Mouse (Mus musculus): ENCODE data around the gene Tmem201. TPM values are rescaled to one million over a fixed set of nuclear protein-coding genes. Genes with fewer than 3 reads are reported as not detected.

The Tmem201 gene
- polyA plus RNA-seq, 1 experiment from 2014 or later, result 51.1 TPM

DNA sequence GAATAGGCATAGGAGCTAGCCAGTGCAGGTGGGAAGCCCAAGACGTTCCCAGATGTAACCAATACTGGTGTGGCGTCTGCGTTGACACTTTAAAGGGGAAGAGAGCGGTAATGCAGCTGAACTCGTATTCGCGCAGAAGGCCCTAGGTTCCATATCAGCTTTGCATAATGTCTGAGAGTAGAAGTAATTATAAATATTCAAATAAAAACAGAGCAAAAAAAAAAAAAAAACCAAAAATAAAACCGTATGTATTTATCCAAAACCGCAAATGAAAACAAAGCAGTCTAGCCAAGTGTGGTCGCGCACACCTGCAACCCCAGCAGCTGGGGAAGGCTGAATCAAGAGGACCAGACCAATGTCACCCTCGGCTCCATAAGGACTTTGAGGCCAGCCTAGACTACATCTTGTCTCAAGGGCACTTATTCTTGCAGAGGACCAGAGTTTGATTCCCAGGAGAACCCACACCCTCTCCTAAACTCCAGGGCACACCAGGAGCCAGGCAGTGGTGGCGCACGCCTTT, 4.2 kb upstream of the Tmem201 start:
- Histone ChIP-seq H3K9ac (no peak overlapping the region), H3K27ac (no peak overlapping the region), H3K4me1 (peaks cover 7% of the 10 kb centered on the region), H3K36me3 (replicated peaks) (peaks cover 10% of the 10 kb centered on the region; the same call in 1 of the 2 replicates), H3K4me3 (no peak overlapping the region), H3K9me3 (no peaks in the 10 kb centered on the region), H3K27me3 (replicated peaks) (no peaks in the 10 kb centered on the region), H3K4me2 (no peak overlapping the region)
- ATAC-seq (replicated peaks), result no peak
- WGBS, result 94% methylated on average over 14 of the region's 14 CpGs

DNA sequence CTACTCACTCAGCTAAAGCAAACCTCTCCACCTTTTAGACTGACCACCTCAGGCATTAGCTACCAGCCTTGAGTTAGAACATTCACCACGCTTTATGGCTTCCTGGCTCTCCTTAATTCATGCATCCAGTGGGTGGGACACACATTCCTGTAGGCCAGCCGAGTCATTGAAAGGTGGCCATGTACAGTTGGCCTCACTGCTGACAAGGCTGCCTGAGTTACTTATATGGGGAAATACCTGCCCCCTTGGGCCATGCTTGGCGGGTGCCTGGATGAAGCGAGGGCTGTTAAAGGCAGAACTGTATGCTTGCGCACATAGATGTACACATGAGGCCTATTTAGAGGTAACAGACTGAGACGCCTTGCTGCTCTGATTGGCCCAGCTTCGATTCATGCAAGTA, 2.5 kb upstream of the Tmem201 start:
- H3K4me3 ChIP-seq, result no peak overlapping the region
- WGBS, result 92% methylated on average over 7 of the region's 7 CpGs

DNA sequence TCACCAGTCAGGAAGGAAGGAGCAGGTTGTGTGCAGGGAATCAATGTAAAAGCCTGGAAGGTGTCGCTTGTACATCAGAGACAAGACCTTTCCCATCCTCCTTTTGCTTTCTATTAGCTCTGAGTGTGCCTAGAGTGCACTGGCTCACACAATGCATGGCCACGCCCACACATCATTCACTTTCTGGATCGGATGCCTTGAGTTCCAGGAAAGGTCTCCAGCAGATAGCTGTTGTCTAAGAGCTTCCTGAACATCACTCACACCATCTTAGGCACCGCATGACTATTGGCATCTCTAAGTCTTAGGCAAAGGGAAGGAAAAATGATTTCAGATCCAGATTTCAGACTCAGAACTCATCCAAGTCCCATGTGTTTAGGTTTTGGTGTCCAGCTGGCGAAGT, 1.6 kb upstream of the Tmem201 start:
- Histone ChIP-seq H3K9ac (no peak overlapping the region), H3K4me1 (peaks cover 33% of the 10 kb centered on the region), H3K36me3 (replicated peaks) (peaks cover 6% of the 10 kb centered on the region; the same call in 1 of the 2 replicates), H3K4me2 (no peak overlapping the region), H3K27me3 (replicated peaks) (no peaks in the 10 kb centered on the region), H3K4me3 (no peak overlapping the region), H3K27ac (no peak overlapping the region), H3K9me3 (no peaks in the 10 kb centered on the region)
- 88% methylated on average over 5 of the region's 5 CpGs for WGBS
- ATAC-seq (replicated peaks), result no peak

More for the DNA sequence above, 2.5 kb upstream of the Tmem201 start:
- Histone ChIP-seq H3K4me2 (no peak overlapping the region), H3K27ac (no peak overlapping the region), H3K36me3 (replicated peaks) (peaks cover 6% of the 10 kb centered on the region; the same call in 1 of the 2 replicates), H3K9ac (no peak overlapping the region), H3K9me3 (no peaks in the 10 kb centered on the region), H3K4me1 (peaks cover 25% of the 10 kb centered on the region), H3K27me3 (replicated peaks) (no peaks in the 10 kb centered on the region)
- ATAC-seq (replicated peaks), result no peak

DNA sequence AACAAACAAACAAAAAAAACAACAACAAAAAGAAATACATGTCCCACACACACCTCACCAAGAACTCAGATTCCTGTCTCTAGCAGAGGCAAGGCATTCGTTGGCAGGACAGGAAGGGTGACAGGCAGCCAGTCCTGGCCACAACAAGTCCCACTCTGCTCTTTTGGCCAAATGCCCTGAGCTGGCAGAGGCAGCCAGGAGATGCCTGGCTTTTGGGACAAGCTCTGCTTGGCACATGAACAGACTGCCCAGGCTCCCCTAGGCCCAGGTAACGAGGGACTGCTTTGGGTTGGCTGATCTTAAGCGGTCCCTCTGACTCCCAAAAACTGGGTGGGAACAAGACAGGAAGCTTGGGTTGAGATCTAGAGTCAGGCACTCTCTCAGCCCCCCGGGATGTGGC, 1.3 kb downstream of the Tmem201 start:
- Histone ChIP-seq H3K27ac (no peak overlapping the region), H3K27me3 (replicated peaks) (no peaks in the 10 kb centered on the region), H3K9me3 (no peaks in the 10 kb centered on the region), H3K4me3 (peak overlapping the region; percentile 91), H3K9ac (peak overlapping the region; percentile 86), H3K4me2 (peak overlapping the region; percentile 91), H3K4me1 (peaks cover 55% of the 10 kb centered on the region), H3K36me3 (replicated peaks) (peaks cover 4% of the 10 kb centered on the region; the same call in 1 of the 2 replicates)
- 46% methylated on average over 4 of the region's 4 CpGs for WGBS
- no peak for ATAC-seq (replicated peaks)

DNA sequence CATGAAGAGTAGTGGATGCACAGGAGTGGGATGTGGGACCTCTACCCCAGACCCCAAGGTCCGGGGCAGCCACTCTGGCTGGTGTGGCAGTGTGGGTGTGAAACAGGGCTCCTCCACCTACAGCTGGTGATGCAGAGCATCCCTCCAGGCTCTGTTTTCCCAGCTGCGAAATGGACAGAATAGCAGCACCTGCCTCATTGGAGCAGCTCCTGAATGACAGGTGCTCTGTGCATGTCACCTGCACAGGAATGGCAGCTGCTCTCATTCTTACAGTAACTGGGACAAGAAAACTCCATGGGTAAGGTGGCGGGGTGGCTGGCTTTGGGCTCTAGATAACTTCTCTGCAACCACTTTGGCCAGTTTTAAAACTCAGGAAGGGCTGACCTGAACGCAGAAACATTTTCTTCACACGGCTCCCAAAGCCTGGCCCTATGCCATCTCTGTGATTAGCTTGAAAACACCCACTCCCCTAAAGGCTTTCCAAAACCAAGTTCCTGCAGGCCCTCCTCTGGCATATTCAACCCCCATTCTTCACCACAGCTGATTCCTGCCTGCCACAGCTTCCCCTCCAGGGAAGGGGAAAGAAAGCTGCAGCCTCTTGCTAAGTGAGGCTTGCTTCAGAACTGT, 2.1 kb downstream of the Tmem201 start:
- Histone ChIP-seq H3K4me2 (peak overlapping the region; percentile 91), H3K27me3 (replicated peaks) (no peaks in the 10 kb centered on the region), H3K27ac (no peak overlapping the region), H3K9ac (0 out of 2 replicates have a peak overlapping the region, but pooled peaks have one; percentile 14), H3K4me3 (no peak overlapping the region), H3K4me1 (peaks cover 55% of the 10 kb centered on the region), H3K36me3 (replicated peaks) (no peaks in the 10 kb centered on the region), H3K9me3 (no peaks in the 10 kb centered on the region)
- 74% methylated on average over 5 of the region's 5 CpGs for WGBS
- ATAC-seq (replicated peaks), result no peak

DNA sequence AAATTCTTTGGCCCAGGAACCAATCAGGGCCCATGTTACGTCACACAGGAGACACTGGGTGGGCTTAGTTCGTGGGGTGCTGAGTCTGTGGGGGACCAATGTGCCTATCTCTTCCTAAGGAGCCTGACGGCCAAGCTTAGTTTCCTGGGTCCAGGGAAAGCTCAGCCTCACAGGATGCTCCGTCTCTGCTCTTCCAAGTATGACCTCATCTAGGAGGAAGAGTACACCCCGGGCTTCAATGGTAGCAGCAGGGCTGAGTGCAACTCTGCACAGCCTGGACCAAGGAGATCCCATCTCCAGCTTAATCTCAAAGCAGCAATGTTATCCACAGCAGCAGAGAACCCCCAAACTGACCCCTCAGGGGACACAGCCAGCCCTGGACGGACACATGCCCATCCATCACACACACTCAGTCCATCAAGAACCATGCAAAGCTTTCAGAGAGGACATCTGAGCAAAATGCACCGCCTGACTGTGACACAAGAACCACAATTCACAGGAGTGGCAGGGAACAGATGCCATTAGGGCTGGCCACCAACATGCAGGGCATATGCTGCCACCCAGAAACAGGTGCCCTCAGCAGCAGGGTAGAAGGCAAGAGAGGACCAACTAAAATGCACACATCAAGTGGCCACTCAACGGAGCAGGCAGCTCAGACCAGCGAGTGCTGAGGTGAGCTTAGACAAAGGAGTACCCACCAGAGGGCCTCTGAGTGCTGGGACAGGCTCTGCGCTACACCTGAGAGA, 2.9 kb downstream of the Tmem201 start:
- no peaks in the 10 kb centered on the region for H3K9me3 ChIP-seq
- peak overlapping the region; percentile 91 for H3K4me2 ChIP-seq
- no peaks in the 10 kb centered on the region; the same call in 1 of the 2 replicates for H3K36me3 ChIP-seq (replicated peaks)
- 78% methylated on average over 10 of the region's 10 CpGs for WGBS
- peaks cover 55% of the 10 kb centered on the region for H3K4me1 ChIP-seq
- ATAC-seq (replicated peaks), result no peak
- H3K27ac ChIP-seq, result no peak overlapping the region
- no peaks in the 10 kb centered on the region for H3K27me3 ChIP-seq (replicated peaks)
- no peak overlapping the region for H3K4me3 ChIP-seq
- 0 out of 2 replicates have a peak overlapping the region, but pooled peaks have one; percentile 14 for H3K9ac ChIP-seq

DNA sequence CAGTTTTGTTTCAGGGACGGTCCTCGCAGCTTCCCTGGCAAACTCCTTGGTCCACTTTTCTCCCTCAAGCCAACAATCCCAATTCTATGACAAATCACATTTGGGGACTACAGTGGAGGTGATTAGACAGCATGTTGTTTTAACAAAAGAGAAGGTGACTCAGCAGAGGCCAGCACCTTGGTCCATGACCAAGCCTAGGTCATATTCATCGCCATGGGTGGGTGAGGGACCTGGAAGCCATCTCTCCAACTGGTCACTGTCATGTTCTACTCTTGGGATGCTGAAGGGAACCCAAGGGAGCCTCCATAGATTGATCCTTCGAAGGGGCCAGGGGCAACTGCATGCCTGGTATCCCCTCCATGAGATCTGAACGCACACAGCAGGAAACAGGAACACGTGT, 3.6 kb downstream of the Tmem201 start:
- peak overlapping the region; percentile 63 for H3K27ac ChIP-seq
- H3K4me2 ChIP-seq, result peak overlapping the region; percentile 28
- H3K4me3 ChIP-seq, result no peak overlapping the region
- peaks cover 2% of the 10 kb centered on the region; the same call in 1 of the 2 replicates for H3K36me3 ChIP-seq (replicated peaks)
- peaks cover 55% of the 10 kb centered on the region for H3K4me1 ChIP-seq
- H3K27me3 ChIP-seq (replicated peaks), result no peaks in the 10 kb centered on the region
- peak overlapping the region; percentile 22; the same call in 1 of the 2 replicates for H3K9ac ChIP-seq
- no peak for ATAC-seq (replicated peaks)
- 91% methylated on average over 6 of the region's 6 CpGs for WGBS
- no peaks in the 10 kb centered on the region for H3K9me3 ChIP-seq

DNA sequence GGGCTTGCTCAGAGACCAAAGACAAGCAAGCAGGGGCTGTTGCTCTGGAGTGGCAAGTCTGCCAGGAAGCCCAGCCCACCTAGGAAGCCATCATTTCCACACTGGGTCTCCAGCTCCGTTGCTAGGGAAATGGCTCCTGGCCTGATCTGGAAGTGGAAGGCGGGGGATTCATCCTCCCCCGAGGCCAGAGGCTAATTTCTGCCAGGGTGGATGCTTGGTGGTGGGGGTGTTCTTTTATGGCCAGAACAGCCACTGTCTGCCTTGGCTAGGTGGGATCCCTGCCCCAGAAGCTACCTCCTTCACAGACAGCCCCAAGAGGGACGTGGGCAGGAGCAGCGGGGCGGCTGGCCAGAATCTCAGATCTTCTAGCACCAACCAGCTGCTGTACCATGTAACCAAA, 4.1 kb downstream of the Tmem201 start:
- peaks cover 55% of the 10 kb centered on the region for H3K4me1 ChIP-seq

DNA sequence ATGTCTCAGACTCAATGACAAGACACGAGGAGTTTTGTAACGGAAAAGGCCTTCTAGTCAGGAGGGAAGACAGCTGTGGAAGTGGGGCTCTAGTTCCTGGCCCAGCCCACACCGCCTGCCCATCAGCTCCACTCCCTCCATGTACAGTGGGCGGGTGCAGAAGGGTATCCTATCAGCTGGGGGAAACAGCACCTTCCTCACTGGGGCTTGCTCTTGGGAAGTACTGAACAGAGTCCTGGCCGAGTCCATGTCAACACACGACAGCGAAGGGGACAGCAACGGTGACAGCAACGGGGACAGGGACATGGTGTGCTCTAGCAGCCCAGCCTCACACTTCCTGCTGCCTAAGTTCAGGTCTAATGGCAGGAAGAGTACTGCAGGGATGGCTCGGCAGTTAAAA, 5.0 kb downstream of the Tmem201 start:
- H3K9me3 ChIP-seq, result no peaks in the 10 kb centered on the region
- H3K27me3 ChIP-seq (replicated peaks), result no peaks in the 10 kb centered on the region
- peaks cover 10% of the 10 kb centered on the region; the same call in 1 of the 2 replicates for H3K36me3 ChIP-seq (replicated peaks)
- no peak overlapping the region for H3K4me2 ChIP-seq
- H3K4me3 ChIP-seq, result no peak overlapping the region
- peaks cover 50% of the 10 kb centered on the region for H3K4me1 ChIP-seq
- H3K27ac ChIP-seq, result no peak overlapping the region
- ATAC-seq (replicated peaks), result no peak
- 77% methylated on average over 10 of the region's 10 CpGs for WGBS
- H3K9ac ChIP-seq, result no peak overlapping the region

More for the DNA sequence above, 4.1 kb downstream of the Tmem201 start:
- H3K27me3 ChIP-seq (replicated peaks), result no peaks in the 10 kb centered on the region
- peak overlapping the region; percentile 28 for H3K4me2 ChIP-seq
- 31% methylated on average over 6 of the region's 6 CpGs for WGBS
- H3K36me3 ChIP-seq (replicated peaks), result peaks cover 7% of the 10 kb centered on the region; the same call in 1 of the 2 replicates
- peak overlapping the region; percentile 22; the same call in 1 of the 2 replicates for H3K9ac ChIP-seq
- ATAC-seq (replicated peaks), result no peak
- H3K9me3 ChIP-seq, result no peaks in the 10 kb centered on the region
- H3K27ac ChIP-seq, result peak overlapping the region; percentile 63
- peak overlapping the region; percentile 2; the same call in 1 of the 2 replicates for H3K4me3 ChIP-seq

DNA sequence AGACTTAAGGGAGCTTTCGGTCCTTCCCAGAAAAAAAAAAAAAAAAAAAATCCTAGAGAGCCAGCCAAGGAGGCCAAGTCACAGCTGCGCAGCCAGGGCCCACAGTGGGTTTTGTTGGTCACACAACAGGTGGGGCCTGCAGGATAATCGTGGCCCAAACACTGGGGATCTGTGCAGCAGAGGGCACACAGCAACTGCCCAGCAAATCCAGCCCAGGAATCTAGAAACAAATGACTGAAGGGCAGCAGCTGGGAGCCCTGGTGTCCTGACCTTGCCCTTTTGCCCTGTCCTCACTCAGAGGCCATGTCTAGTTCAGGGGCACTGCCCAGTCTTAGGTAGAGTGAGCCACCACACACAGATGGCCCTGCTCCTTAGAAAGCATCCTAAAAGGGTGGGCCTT, 5.5 kb downstream of the Tmem201 start:
- no peak overlapping the region for H3K4me2 ChIP-seq
- H3K9me3 ChIP-seq, result no peaks in the 10 kb centered on the region
- no peak overlapping the region for H3K4me3 ChIP-seq
- H3K4me1 ChIP-seq, result peaks cover 50% of the 10 kb centered on the region
- 89% methylated on average over 3 of the region's 3 CpGs for WGBS
- H3K27ac ChIP-seq, result no peak overlapping the region
- H3K27me3 ChIP-seq (replicated peaks), result no peaks in the 10 kb centered on the region
- H3K9ac ChIP-seq, result no peak overlapping the region
- ATAC-seq (replicated peaks), result no peak
- peaks cover 14% of the 10 kb centered on the region; the same call in 1 of the 2 replicates for H3K36me3 ChIP-seq (replicated peaks)

DNA sequence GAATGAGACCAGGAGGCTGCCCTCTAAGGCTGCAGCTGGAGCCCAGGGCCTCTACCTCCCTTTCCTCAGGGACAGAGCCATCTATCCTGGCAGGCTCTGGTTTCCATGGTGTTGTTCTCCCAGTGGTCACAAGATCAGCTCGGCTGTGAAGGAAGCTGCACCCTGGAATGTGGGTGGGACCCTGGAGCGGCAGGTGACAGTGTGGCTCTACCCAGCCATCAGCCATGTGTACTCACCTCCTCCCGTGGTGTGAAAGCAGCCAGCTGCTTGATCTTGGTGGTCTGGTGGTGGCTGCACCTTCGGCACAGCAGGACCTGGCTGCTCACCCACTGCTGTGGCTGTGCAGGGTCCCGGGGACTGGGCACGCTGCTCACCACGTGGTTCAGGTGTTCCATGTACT, 7.0 kb downstream of the Tmem201 start:
- Histone ChIP-seq H3K9ac (no peak overlapping the region), H3K4me2 (no peak overlapping the region), H3K4me3 (no peak overlapping the region), H3K4me1 (peaks cover 37% of the 10 kb centered on the region), H3K9me3 (no peaks in the 10 kb centered on the region), H3K27ac (no peak overlapping the region), H3K36me3 (replicated peaks) (peaks cover 26% of the 10 kb centered on the region), H3K27me3 (replicated peaks) (no peaks in the 10 kb centered on the region)
- ATAC-seq (replicated peaks), result no peak
- WGBS, result 83% methylated on average over 7 of the region's 7 CpGs

DNA sequence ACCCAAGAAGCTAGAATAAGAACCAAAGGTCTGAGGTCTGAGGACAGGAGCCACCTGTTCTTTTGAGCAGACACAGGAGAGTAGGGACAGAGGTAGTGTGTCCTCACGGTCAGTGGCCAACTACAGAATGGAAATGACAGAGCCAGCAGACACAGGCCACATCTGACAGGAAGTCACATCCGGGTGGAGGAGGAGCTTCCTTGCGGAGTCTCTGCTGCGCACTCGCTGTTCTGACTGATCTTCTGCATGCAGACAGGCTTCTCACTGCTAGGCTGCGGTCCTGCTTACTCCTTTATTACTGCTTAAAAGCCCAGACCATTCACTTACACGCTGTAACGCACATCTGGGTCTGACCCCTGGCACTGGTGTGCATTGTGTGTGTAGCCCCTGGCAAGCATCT, 9.0 kb downstream of the Tmem201 start:
- Histone ChIP-seq H3K27me3 (replicated peaks) (no peaks in the 10 kb centered on the region), H3K9me3 (no peaks in the 10 kb centered on the region), H3K4me3 (no peak overlapping the region), H3K4me1 (peaks cover 31% of the 10 kb centered on the region), H3K27ac (no peak overlapping the region), H3K9ac (no peak overlapping the region), H3K36me3 (replicated peaks) (peaks cover 26% of the 10 kb centered on the region), H3K4me2 (no peak overlapping the region)
- no peak for ATAC-seq (replicated peaks)
- 79% methylated on average over 8 of the region's 8 CpGs for WGBS
